Mouse (Mus musculus) retina, postnatal 7 days (tissue): ENCODE results near the gene Coro7.
"Not testable (repeated sequence)": the region's sequence is repeated elsewhere in the genome, so short reads cannot be mapped to it uniquely, and the experiment has no call there.

Experiments
- DNase-seq: peaks from one replicate; pipeline ENCODE4 v3.0.0-alpha.2; 2012; ENCODE audit warnings: low read depth, low spot score

Coro7 gene

DNA sequence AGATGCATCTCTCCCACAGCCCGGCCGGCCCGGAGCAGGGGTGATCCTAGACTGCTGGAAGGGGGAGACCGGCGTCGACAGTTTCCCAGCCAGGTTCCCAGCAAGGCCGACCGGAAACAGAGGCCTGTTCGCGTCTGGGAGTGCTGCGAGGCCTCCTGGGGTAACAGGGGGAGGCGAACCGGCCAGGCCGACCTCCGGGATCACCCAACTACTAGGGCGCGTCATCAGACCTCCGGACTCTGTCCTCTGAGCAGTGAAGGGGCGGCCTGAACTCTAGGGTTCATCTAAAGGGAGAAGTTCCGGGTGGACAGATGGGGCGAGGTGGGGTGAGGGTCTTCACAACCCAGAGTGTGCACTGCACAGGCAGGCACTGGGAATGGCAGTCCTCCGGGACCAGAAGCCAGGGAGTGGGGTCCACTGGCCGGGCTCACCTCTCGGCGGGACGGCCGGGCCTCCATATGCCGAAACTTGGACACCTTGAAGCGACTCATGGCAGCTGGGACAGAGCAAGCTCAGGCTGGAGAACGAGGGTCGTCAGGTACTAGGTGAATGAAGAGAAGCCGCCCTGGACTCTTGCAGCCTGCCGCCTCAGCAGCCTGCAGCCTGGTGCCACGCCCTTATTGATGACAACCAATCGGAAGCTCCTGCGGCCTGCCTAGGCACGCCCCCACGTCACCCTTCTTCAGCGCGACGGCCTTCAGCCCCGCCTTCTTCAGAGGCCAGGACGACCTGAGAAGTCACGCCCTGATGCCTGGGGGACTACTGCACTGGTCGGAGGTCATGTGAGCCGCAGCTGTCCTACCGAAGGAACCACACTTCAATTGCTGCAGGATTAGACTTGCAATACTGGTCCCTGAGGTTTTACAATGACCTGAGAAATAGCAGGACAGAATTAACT lies at the start of gene Coro7:
TSS of gene Coro7 (minus strand) at position 657 of the 898 bp plus-strand sequence.
- peak; percentile 83 for DNase-seq

DNA sequence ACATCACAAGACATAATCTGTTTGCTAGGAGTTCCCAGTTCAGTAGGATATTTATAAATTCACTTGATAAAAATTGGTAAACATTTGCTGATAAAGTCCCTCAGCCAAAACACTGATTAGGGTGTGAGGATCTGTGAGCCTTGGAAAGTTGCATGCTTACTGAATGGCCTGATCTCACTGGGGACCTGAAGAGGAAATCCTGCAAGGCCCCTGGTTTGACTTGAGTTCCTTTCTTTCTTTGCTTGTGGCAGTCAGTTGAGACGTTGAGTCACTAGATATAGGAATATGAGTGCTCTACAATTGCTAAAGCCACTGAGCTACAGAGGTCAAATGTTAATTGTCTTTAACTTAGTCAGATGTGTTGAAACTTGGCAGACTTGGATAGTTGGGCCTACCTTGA lies 48.4 kb upstream of the Coro7 start:
- DNase-seq, result no peak

DNA sequence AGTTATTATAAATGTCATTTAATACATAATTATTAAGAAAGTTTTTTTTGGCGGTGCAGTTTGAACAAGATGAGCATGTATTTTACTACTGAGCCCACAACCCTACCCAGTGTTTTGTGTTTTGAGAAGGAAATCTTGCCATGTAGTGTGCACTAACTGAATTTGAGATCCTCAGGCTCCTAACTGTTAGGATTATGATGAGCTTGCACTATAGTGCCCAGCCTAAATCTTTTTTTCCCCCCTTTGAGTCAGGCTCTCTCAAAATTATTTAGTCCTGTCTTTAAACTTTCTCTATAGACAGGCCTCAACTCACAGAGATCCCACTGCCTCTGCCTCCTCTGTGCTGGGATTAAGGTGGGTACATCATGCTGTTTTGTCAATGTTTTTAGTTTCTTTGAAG lies 47.9 kb upstream of the Coro7 start:
- DNase-seq, result no peak

DNA sequence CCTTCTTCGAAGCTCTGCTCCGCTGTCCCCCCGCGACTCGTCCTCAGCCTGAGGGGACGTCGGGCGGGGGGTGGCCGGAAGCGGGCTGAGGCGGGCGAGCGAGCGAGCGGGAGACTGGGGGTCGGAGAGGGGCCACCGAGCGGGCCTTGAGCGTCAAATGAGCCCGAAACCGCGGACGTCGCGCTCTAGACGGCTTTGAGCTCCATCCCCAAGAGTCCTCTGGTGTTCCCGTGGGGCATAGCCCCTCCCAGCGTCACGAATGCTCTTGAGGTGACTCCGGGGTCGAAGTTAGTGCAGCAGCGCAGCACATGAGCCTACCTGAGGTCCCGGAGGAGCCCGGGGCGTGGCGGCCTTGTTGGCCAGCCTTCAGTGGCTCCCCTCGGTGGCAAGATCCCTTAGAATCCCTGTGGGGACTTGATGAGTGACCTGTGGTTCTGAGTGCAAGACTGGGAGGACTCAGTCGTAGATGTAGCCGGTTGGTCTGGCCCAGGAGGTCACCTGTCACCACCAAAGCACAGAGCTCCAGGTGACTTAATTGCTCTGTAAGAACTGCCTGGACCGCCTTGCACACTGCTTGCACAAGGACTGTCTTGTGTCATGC lies 47.1 kb upstream of the Coro7 start:
- no peak for DNase-seq

DNA sequence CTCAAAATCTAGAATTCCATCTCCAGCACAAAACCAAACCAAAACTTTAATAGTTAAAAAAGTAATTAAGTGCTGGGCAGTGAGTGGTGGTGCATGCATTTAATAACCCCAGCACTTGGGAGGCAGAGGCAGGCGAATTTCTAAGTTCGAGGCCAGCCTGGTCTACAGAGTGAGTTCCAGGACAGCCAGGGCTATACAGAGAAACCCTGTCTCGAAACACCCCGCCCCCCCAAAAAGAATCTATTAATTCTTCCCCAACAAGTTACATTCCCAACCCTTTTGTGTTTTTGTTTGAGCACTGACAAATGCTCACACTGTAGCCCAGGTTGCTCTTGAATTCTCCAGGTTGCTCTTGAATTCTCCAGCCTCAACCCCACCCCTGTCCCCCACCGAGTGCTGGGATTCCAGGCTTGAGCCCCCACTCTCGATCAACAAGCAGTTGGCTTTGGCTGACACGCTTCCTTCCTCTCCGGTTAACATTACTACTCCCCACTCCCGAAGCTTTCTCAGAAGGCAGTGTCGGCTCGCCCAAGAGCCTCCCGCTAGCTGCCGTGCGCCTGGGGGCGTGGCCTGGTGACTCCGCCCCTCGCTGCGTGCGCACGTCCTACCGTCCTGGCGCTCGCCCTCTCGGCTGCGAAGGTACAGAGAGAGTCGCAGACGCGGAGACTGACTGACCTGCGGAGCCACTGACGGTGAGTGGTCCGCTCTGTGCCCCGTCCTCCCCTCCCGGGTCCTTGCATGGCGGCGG lies 46.4 kb upstream of the Coro7 start, which contains the start of gene Hmox2:
TSS of gene Hmox2 (plus strand) at position 582 of the 748 bp plus-strand sequence.
- DNase-seq, result peak; percentile 87

DNA sequence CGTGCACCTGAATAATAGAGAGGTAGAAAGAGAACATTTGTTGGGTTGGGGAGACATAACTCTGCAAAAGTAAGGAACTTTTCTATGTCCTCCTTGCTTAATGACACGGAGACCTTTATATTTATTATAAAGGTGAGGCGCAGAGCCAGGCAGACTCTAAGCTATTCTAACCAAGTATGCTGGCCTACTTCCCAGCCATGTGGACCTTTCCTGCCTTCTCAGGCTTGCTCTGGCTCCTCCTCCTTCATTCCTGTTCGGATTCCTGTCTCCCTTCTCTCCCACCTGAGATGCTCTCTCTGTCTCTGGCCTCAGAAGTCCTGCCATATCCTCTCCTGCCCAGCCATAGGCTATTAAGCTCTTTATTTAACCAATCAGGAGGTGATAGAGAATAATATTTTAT lies 45.7 kb upstream of the Coro7 start:
- no peak for DNase-seq

DNA sequence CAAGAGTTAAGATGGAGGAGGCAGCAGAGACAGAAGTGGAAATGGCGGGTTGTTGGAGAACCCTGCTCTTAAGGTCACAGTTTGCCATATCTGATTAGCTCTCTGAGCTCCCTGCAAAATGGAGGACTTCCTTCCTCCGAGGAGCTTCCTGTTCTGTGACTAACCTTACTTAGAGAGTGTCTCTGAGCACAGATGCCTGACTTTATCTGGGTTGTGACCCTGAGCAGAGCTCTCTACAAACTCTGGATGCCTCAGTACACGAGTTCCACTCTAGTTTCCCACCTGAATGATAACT lies 43.3 kb upstream of the Coro7 start:
- DNase-seq, result no peak

DNA sequence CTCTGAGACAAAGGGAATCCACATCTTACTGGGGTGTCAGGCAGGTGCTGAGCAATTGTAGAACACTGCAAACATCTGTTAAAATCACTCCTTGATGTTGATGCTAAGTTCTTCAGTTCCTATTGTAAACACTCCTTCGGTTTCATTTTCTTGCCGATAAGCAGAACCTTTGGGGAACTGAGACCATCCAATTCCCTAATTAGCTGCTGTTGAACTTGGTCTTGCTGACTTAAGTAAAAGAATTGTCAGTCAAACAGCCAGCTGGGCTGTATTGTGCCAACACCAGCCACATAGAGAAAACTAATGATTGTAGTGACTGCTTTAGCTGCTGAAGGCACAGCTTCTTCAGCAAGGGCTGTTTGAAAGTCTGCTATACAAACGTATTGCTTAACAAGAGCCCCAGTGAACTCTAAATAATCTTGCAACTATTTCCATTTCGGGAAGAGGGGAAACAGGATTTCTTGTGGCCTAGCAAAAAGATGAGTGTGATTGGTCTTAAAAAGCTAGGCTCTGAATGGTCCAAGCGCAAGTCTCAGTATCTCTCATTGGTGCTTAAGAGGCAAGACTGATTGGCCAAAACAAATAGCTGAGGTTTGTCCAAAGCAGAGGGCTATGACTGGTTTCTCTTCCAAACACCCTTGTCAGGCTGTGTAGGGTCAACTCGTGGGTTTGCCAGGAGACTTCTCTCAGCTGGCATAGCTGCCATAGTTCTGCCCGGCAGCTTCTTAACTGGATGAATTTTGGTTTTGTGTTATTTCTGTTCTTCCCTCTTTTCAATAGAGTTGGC lies 42.7 kb upstream of the Coro7 start:
- no peak for DNase-seq

DNA sequence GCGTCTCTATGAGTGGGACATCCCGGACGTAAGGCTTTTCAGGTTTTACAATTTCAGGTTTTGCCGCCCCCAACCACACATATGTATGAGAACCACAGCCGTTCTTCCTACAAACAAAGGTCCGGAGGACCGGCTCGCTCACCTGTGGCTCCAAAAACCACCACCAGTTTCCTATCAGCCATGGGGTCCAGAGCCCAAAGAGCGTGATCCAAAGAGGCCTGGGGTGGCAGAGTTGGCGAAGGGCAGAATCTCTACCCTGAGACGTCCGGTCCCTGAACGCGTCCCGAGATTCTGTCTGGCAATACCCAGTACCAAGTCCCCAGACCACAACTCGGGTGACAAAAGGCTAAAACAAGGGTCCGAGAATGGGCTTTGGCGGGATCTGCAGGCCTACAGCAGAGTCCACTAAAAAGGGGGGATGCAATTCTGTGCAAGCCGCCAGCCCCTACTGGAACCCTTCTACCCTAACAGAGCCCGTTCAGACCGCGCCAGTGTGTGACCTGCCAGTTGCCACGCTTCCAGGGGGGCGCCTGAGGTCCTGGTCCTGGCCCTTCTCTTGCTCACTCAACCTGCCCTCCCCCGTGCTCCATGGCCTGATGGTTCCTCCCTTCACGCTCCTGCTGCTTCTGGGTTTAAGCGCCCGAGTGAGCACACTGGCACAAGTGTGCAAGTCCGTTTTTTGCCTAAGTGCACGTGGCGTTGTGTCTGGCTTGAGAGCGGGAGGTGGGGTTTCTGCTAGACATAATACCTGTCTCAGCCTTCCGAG lies 39.4 kb upstream of the Coro7 start, which contains the start of gene Nmral1:
TSS of gene Nmral1 (minus strand) at position 604 of the 766 bp plus-strand sequence.
- peak; percentile 54 for DNase-seq

DNA sequence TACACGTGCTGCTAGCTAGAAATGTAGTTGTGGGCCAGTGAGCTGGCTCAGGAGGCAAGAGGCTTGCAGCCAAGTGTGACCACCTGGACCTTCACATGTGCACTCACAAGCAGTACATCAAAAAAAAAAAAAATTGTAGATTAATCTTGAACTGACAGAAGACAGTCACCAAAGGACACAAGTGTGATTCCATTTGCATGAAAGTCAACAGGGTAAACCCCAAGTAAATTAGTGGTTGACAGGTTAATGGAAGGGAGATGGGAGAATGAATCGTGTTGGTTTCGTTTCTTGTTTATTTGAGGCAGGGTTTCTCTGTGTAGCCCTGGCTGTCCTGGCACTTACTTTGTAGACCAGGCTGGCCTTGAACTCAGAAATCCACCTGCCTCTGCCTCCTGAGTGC lies 38.3 kb upstream of the Coro7 start:
- DNase-seq, result no peak

DNA sequence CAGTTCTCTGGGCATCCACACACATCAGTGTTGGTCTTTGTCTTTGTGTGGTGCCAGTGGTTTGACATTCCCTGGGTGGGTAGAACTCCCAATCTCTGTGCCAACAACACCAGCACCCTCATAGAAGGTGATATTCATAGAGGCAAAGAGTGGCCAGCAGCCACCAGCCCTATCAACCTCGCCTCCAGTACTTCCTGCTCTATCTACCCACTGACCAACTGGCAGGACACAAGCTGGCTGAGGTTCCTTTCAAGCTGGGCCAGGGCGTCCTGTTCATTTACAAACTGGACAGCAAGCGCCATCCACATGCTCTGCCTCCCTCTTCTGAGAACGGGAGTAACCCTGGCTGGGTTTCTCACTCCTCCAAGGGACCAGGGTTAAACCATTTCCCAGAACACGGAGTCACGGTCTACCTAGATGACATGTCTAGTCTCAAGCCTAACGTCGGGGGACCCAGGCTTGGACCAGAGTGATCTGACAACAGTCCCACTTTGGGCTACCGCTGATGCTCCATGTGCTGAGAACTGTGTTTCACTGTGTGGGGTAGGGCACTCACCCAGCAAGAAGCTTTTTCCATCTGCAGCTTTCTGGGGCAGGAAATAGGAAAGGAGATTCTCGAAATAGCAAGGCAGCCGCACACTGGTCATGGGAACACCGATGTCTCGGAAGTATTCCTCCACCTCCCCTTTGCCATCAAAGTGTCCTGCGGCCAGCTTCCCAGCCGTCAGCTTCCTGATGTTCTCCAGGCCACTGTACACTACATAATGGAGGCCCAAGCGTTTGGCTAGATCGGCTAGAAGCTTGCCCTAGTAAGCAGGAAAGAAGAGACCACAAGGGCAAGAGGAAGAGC lies 34.5 kb upstream of the Coro7 start:
- no peak for DNase-seq

DNA sequence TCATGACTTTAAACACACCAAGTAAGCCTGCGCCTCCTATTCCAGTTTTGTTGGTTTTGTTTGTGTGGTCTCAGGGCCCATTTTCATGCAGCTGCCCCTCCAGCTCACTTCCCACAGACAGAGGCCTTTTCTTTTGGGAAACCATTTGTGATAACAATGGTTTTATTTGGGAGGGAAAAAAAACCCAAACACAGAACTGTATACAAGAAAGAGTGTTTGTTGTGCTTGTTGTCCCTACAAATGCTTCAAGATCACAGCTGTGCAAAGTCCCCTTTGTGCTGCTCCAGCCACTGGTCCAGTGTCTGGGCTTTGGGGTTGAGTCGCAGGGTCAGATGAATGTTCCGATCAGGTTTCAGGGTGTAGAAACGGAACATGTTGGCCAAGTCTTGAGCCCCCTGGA lies 31.6 kb upstream of the Coro7 start:
- no peak for DNase-seq

DNA sequence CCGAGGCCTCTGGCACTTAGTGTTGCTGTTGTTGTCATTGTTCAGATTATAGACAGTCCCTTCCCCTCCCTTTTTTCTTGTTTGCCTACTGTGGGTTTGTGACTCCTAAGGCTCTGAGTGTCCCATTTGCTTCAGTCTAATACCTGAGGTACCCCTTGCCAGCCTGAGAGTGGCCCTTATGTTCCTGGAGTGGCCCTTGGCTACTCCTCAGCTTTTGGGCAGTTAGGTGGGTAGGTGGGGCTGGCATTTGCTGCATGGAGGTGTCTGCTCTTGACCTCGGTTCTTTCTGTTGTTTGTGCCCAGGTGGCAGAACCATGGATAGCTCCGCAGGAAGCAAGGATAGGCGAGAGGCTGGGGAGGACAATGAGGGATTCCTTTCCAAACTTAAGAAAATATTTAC lies 26.0 kb upstream of the Coro7 start:
- DNase-seq, result no peak

DNA sequence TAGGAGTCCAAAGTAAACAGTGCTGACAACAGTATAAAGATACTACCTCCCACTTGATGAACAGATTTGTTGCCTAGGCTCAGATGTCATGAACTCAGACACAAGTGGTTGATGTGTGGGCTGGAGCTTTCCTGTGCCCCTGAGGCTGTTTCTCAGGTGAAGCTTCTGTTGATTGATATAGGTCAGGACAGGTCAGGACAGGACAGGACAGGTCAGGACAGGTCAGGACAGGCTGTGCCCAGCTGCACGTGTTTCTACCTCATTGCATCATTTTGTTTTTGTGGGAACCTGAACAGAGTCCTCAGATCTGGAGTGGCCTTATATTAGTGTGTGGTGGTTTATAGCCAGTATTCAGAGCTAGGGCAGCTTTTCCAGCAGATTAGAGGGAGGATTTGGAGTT lies 23.1 kb upstream of the Coro7 start:
- no peak for DNase-seq

DNA sequence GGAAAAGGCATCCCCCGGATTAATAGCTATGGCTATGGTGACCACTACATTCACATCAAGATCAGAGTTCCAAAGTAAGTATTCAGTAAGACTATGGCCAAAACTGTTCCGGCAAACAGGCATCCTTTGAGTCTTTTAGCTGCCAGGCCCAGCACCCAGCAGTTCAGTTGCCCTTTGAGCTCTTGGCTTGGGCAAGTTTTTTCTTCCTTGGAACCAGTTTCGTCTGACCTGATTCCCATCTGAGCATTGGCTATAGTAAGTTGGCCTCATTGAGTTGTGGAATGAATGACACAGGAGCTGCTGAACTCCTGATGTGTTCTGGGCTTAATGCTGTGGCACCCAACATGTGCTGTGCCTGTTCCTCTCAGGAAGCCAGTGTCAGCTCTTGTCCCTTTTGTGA lies 21.6 kb upstream of the Coro7 start:
- no peak for DNase-seq

DNA sequence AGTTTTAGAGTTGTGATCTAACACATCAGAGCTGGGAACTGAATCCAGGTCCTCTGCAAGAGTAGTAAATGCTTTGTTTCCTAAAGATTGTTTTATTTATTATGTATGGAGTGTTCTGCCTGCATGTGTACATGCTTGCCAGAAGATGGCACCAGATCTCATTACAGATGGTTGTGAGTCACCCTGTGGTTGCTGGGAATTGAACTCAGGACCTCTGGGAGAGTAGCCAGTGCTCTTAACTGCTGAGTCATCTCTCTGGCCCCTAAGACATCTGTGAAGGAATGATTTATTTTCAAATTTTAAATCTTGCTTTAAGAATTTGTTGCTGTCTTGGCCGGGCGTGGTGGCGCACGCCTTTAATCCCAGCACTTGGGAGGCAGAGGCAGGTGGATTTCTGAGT lies 9.8 kb upstream of the Coro7 start:
- DNase-seq, result not testable (repeated sequence)

DNA sequence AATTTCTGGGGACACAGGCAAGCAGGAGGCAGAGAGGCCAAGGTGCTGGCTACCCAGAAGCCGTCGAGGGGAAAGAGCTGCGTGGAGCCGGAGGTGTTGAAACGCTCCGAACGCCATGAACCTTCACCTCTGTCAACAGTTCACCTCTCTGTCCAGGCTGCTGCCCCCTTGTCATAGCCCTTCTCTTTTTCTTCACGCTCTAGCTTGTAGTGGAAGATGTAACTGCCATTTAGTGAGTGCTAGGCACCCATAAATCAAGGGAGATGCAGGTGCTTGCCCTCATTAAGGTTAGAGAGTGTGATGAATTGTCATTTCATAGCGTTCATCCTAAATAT lies 4.8 kb upstream of the Coro7 start:
- DNase-seq, result no peak

DNA sequence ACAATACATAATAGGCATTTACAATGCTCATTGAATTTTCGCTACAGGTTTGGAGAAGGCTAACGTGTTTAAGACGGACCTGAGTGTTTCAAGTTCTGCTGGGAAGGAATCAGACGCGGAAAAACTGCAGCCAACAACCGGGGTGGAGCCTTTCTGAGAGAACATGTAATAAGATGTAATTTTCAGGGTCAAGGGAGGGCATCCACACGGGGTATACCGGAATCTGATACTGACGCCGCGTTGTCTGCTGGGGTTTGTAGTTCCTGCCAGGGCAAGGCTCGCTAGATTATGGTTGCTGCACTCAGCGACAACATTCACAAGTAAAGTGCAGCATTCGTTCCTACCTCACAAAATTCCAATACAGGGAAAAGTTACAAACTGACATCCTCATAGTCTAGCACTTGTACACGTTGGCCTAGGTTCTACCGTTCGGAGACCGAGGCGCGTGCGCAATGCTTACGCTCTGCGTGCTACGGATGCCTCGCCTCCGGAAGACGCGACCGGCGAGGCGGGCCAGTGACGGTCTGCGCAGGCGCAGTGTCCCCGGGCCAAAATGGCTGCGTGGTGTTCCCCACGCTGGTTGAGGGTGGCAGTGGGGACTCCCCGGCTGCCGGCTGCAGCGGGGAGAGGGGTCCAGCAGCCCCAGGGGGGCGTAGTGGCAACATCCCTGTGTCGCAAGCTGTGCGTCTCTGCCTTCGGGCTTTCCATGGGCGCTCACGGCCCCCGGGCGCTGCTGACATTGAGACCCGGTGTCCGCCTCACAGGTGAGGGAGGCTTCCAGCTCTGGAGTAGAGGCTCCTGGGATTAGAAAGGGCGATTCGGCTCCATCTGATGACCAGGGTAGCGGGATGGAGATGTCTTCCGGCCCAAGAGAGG lies 4.2 kb upstream of the Coro7 start:
- DNase-seq, result peak; percentile 90

DNA sequence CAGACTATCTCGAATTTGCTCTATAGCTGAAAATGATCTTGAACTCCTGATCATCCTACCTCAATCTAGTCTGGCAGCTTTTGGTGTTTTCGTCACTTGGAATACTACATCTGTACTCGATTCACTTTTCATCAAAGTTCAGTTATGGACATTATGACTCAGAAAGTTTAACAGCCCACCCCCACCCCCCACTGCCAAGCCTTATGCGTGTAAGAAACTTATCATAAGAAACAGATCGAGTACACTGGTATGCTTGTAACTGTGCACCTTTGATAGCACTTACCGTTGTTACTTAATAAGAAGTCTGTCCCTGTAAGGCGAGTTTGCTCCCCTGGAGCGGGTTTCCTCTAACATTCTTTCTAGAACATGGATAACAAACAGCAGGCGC lies 3.6 kb upstream of the Coro7 start:
- DNase-seq, result no peak
